Mouse (Mus musculus) brain, embryonic 14.5 days (tissue): Measurements from ENCODE around the gene Slitrk6. TPM values are rescaled to one million over a fixed set of nuclear protein-coding genes. Genes with fewer than 3 reads are reported as not detected.

Experiments used
- DNase-seq: peaks from one replicate; pipeline ENCODE4 v3.0.0-alpha.2; 2011; ENCODE audit warnings: low read depth
- CTCF ChIP-seq: fragments of 200-500 bp; IDR thresholded peaks from 2 replicates; pipeline ENCODE4 v1.5.1; 2012; ENCODE audit warnings: inconsistent platforms, mild to moderate bottlenecking, moderate library complexity, borderline replicate concordance; ENCODE audit not compliant: insufficient read depth, insufficient read length; ENCODE audit errors: extremely low read depth
- POLR2A ChIP-seq: fragments of 200-500 bp; IDR thresholded peaks from 2 replicates; pipeline ENCODE4 v1.6.1; 2012; ENCODE audit warnings: mild to moderate bottlenecking, inconsistent platforms, borderline replicate concordance; ENCODE audit not compliant: poor library complexity, insufficient read depth, insufficient read length, severe bottlenecking; ENCODE audit errors: extremely low read depth
- polyA plus RNA-seq: library from polyadenylated mRNA; depleted of rRNA; stranded (reverse); fragments of >200 nt; gene quantifications from 2 replicates; pipeline ENCODE4 v1.2.3, GENCODE M21; 2012; rRNA removed

The Slitrk6 gene
- polyA plus RNA-seq = 3.2 and 4.1 TPM in 2 replicates

- TF ChIP-seq CTCF = peak; percentile 37; the same call in 1 of the 2 replicates
- TF ChIP-seq POLR2A = no peak
- peak; percentile 84 for DNase-seq
Observed at GRCm38 (mm10) chr14:110754484-110755307, at the start of gene Slitrk6. Gene Slitrk6, minus strand, starts transcription at chr14:110755149.

- peak; percentile 46 for DNase-seq
- TF ChIP-seq CTCF = 0 out of 2 replicates have a peak, but pooled peaks have one; percentile 12
- TF ChIP-seq POLR2A = no peak
Observed at GRCm38 (mm10) chr14:110777546-110777945, 22.6 kb upstream of the Slitrk6 start.

GRCm38 (mm10) chr14:110770694-110771093 is 15.7 kb upstream of the Slitrk6 start:
- no peak for DNase-seq
- no peak for TF ChIP-seq POLR2A
- no peak for TF ChIP-seq CTCF

GRCm38 (mm10) chr14:110762588-110763220 is 7.8 kb upstream of the Slitrk6 start:
- TF ChIP-seq POLR2A (no peak), CTCF (no peak)
- DNase-seq = peak; percentile 78

- no peak for TF ChIP-seq POLR2A
- TF ChIP-seq CTCF = no peak
- DNase-seq = no peak
Observed at GRCm38 (mm10) chr14:110760909-110761308, 6.0 kb upstream of the Slitrk6 start.

GRCm38 (mm10) chr14:110755308-110755650 is 330 bp upstream of the Slitrk6 start:
- TF ChIP-seq POLR2A (no peak), CTCF (no peak)
- no peak for DNase-seq

GRCm38 (mm10) chr14:110739861-110740260 is 15.1 kb downstream of the Slitrk6 start:
- TF ChIP-seq CTCF (no peak), POLR2A (no peak)
- DNase-seq = no peak

- TF ChIP-seq POLR2A (no peak), CTCF (no peak)
Observed at GRCm38 (mm10) chr14:110739368-110739767, 15.6 kb downstream of the Slitrk6 start.

GRCm38 (mm10) chr14:110728344-110728910 is 26.5 kb downstream of the Slitrk6 start:
- DNase-seq = no peak
- TF ChIP-seq POLR2A (no peak), CTCF (no peak)

More at GRCm38 (mm10) chr14:110739368-110739767, 15.6 kb downstream of the Slitrk6 start:
- no peak for DNase-seq

- no peak for TF ChIP-seq CTCF
- DNase-seq = peak; percentile 26
Observed at GRCm38 (mm10) chr14:110724026-110724576, 30.8 kb downstream of the Slitrk6 start.
